Mouse (Mus musculus): ENCODE measurements at regions not wholly inside any gene's neighbourhood (a gene's known extent, or its start where the extent isn't known, plus 50 kb on each side); places are given as distances from the start of the nearest gene placed in this dataset.

DNA sequence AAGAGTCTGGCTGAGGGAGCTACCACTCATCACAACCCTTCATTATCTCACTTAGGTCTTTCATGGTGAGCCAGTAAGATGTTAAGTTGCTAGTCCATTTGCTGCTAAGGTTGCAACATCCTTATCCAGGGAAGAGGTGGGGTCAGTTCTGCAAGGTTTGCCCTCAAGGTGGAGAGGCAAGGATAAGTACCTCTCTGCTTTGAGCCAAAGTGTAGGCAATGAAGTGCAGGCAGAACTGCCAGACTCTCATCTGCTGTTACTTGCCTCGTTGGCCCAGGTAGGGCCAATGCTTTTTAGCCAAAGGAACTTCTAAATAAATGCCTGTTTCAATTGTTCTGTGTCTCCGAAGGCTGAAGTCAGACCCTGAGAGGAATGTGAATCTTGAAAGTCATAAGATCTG is 59.6 kb upstream of the Lclat1 start:
- no peak for DNase-seq (ENCODE audit: low spot score in 2 of 2)

GRCm38 (mm10) chr17:73052956-73053355 is 54.8 kb upstream of the Lclat1 start:
- no peak for DNase-seq (ENCODE audit: low spot score in 2 of 2)

DNA sequence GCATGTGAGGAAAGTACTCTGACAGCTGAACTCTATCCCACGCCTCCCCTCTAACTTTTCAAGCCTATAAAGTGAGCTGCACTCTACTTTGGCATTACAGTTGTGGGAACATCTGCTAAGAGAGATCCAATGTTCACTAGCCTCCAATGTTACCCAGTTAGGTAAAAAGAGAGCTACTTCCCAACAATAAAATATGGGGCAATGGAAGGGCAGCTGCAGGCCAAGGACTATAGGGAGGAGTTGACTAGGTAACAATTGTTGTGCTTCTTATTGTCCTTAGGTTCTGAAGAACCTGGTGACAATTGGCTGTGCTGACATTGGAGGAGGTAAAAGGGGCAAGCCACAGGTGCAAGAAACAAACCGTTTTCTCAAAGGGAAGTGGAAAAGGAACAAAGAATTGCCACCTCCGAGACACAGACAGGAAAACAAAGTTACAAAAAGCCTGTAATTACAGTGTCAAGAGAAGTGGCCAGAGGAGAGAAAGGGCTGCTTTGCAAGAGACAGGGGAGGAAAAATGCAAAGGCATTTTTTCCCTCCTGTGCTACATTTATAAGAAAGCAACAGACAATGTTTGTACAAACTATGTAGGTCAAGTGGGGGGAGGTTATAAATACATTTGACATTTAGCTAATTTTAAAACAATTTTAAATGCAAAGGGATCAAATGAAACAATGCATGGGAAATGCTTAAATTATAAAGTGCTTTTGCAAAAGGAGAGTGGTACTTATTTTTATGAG is 54.1 kb upstream of the Lclat1 start:
- DNase-seq (ENCODE audit: low spot score in 2 of 2), result no peak

GRCm38 (mm10) chr17:73054226-73054625 is 53.6 kb upstream of the Lclat1 start:
- DNase-seq (ENCODE audit: low spot score in 2 of 2), result no peak

DNA sequence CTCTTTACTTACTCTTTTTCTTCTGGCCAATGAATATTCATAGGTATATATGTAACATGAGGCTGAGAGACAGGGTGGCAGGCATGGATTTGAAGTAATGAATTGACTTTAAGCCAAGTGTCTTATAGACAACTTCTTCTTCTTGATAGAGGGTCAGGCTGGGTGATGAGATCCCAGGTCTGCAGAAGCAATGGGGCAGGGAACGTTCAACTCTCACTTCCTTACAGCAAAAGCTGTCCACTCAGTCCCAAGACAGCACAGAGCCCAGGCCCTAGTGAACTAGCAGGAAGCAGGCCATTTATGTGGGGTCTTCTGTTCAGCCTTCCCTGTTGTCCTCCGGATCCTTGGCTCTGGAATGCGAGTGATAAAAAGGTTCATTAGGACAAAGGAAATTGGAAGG is 52.6 kb upstream of the Lclat1 start:
- DNase-seq (ENCODE audit: low spot score in 2 of 2), result no peak

- no peak for DNase-seq (ENCODE audit: low spot score in 2 of 2)
Observed at GRCm38 (mm10) chr17:73055611-73056010, 52.2 kb upstream of the Lclat1 start.

GRCm38 (mm10) chr17:73056616-73057015 is 51.2 kb upstream of the Lclat1 start:
- DNase-seq (ENCODE audit: low spot score in 2 of 2), result no peak

Data from frontal cortex, postnatal 25 days (tissue).